Comparison of ENCODE assay signal across 8 mouse cellular contexts in genomic region chr10:77522021-77522731, GRCm38 (mm10). TPM values are rescaled to one million over a fixed set of nuclear protein-coding genes. Genes with fewer than 3 reads are reported as not detected.
DNase-seq lines count a peak whose midpoint lies in the region; ATAC-seq and TF ChIP-seq lines count a peak whose summit lies in the region.

No protein-coding gene starts in this region.

- H3K4me2 ChIP-seq in hindbrain, embryonic 13.5 days: peak overlapping the region; percentile 58

- WGBS in heart, embryonic 10.5 days: 16% methylated on average over 18 of the region's 18 CpGs
- WGBS in hindbrain, embryonic 13.5 days: 16% methylated on average over 18 of the region's 18 CpGs
- WGBS in thymus, adult 2 months: 4% methylated on average over 18 of the region's 18 CpGs

- TF ChIP-seq POLR2A in bone marrow macrophage, adult 2 months (IDR thresholded peaks at IDR 0.05; ENCODE audit: borderline replicate concordance, low read depth, low read length): no peak
- TF ChIP-seq POLR2A in thymus, adult 2 months (IDR thresholded peaks at IDR 0.05; ENCODE audit: control insufficient read depth, extremely low read depth, insufficient read depth, low read length, poor library complexity): no peak

- H3K4me3 ChIP-seq in heart, embryonic 10.5 days: peak overlapping the region; percentile 51
- H3K4me3 ChIP-seq in bone marrow macrophage, adult 2 months (ENCODE audit: insufficient read depth, low read length): peak overlapping the region; percentile 70
- H3K4me3 ChIP-seq in hindbrain, embryonic 13.5 days: peak overlapping the region; percentile 27
- H3K4me3 ChIP-seq in thymus, adult 2 months (ENCODE audit: control insufficient read depth, insufficient read depth, low read length): peak overlapping the region; percentile 33

- no peak for DNase-seq in heart, embryonic 10.5 days (ENCODE audit: low spot score)
- no peak for DNase-seq in heart, postnatal 10 days
- DNase-seq in mesoderm, embryonic 11.5 days (ENCODE audit: low read depth, low spot score): peak; percentile 6
- DNase-seq in thymus, adult 2 months: peak; percentile 89
- DNase-seq in ovary, adult 18-20 months (ENCODE audit: low spot score): no peak

- peak overlapping the region; percentile 53; the same call in 1 of the 2 replicates for H3K27ac ChIP-seq in heart, embryonic 10.5 days
- H3K27ac ChIP-seq in bone marrow macrophage, adult 2 months (ENCODE audit: insufficient read depth, low read depth, low read length): peak overlapping the region; percentile 58
- H3K27ac ChIP-seq in hindbrain, embryonic 13.5 days: no peak overlapping the region
- peak overlapping the region; percentile 91 for H3K27ac ChIP-seq in thymus, adult 2 months (ENCODE audit: control insufficient read depth, insufficient read depth, low read length)

- H3K9ac ChIP-seq in hindbrain, embryonic 13.5 days: peak overlapping the region; percentile 65

- intact Hi-C loops in heart, postnatal 10 days (cut with DNase I): no loop called here

- H3K9me3 ChIP-seq in heart, embryonic 10.5 days: no peaks in the 10 kb centered on the region
- H3K9me3 ChIP-seq in hindbrain, embryonic 13.5 days: no peaks in the 10 kb centered on the region

- H3K36me3 ChIP-seq in heart, embryonic 10.5 days: no peaks in the 10 kb centered on the region
- no peaks in the 10 kb centered on the region for H3K36me3 ChIP-seq in hindbrain, embryonic 13.5 days
- H3K36me3 ChIP-seq in thymus, adult 2 months (ENCODE audit: control insufficient read depth, insufficient read depth, low read length): no peaks in the 10 kb centered on the region

- H3K27me3 ChIP-seq in heart, embryonic 10.5 days (ENCODE audit: insufficient read depth, poor library complexity, severe bottlenecking): peaks cover 22% of the 10 kb centered on the region
- peaks cover 11% of the 10 kb centered on the region for H3K27me3 ChIP-seq in hindbrain, embryonic 13.5 days
- no peaks in the 10 kb centered on the region for H3K27me3 ChIP-seq in thymus, adult 2 months (ENCODE audit: control insufficient read depth, insufficient read depth, low read length)

- H3K4me1 ChIP-seq in heart, embryonic 10.5 days: peaks cover 16% of the 10 kb centered on the region
- peaks cover 24% of the 10 kb centered on the region for H3K4me1 ChIP-seq in bone marrow macrophage, adult 2 months (ENCODE audit: control insufficient read depth, insufficient read depth, low read length)
- peaks cover 9% of the 10 kb centered on the region for H3K4me1 ChIP-seq in hindbrain, embryonic 13.5 days (replicated peaks)
- H3K4me1 ChIP-seq in thymus, adult 2 months (replicated peaks; ENCODE audit: control insufficient read depth, insufficient read depth, low read length): peaks cover 31% of the 10 kb centered on the region

- TF ChIP-seq CTCF in bone marrow macrophage, adult 2 months (IDR thresholded peaks at IDR 0.05; ENCODE audit: low read depth, low read length): no peak
- no peak for TF ChIP-seq CTCF in thymus, adult 2 months (IDR thresholded peaks at IDR 0.05; ENCODE audit: borderline replicate concordance, control insufficient read depth, extremely low read depth, insufficient read depth, low read length, poor library complexity)

- no peak for ATAC-seq in hindbrain, embryonic 13.5 days (ENCODE audit: low FRiP score)
- ATAC-seq in megakaryocyte-erythroid progenitor cell, adult 5-6 weeks (replicated peaks; ENCODE audit: low FRiP score, low TSS enrichment, poor library complexity, severe bottlenecking): no peak

RNA-seq across cellular contexts. Expression of gene Fam207a, which starts 6.6 kb away (rescaled TPM):
- polyA plus RNA-seq in heart, embryonic 10.5 days (2016; fragmentation: Nextera tagmentation; extraction: Ambion mirVana): 30.7 and 45.6 TPM in 2 replicates
- 10 to 100 TPM; 11.7 to 12.0 TPM for total RNA-seq in heart, postnatal 10 days (2021)
- 18.8 and 22.8 TPM in 2 replicates for polyA plus RNA-seq in bone marrow macrophage, adult 2 months (2012; ENCODE audit: insufficient read depth, insufficient read length, missing spikeins)
- polyA plus RNA-seq in hindbrain, embryonic 13.5 days (2015; fragmentation: Nextera tagmentation; extraction: Ambion mirVana): 41.2 and 41.8 TPM in 2 replicates
- polyA plus RNA-seq in thymus, adult 2 months (2012; rRNA removed): 49.1 and 52.4 TPM in 2 replicates
- total RNA-seq in megakaryocyte-erythroid progenitor cell, adult 5-6 weeks (2014; fragmentation: Nextera tagmentation): 19.8 and 20.0 TPM in 2 replicates
- 28.5 and 30.5 TPM in 2 replicates for total RNA-seq in megakaryocyte-erythroid progenitor cell, adult 5-6 weeks (2017)

RNA-seq across cellular contexts. Expression of gene Itgb2, which starts 7.9 kb away (rescaled TPM):
- polyA plus RNA-seq in heart, embryonic 10.5 days (2016; fragmentation: Nextera tagmentation; extraction: Ambion mirVana): 2.4 and 3.6 TPM in 2 replicates
- 1 to 10 TPM; 3.3 to 4.4 TPM for total RNA-seq in heart, postnatal 10 days (2021)
- polyA plus RNA-seq in bone marrow macrophage, adult 2 months (2012; ENCODE audit: insufficient read depth, insufficient read length, missing spikeins): 386 and 401 TPM in 2 replicates
- 0.67 and 0.90 TPM in 2 replicates for polyA plus RNA-seq in hindbrain, embryonic 13.5 days (2015; fragmentation: Nextera tagmentation; extraction: Ambion mirVana)
- 304 and 334 TPM in 2 replicates for polyA plus RNA-seq in thymus, adult 2 months (2012; rRNA removed)
- 10.4 and 26.2 TPM in 2 replicates for total RNA-seq in megakaryocyte-erythroid progenitor cell, adult 5-6 weeks (2014; fragmentation: Nextera tagmentation)
- 13.2 and 14.2 TPM in 2 replicates for total RNA-seq in megakaryocyte-erythroid progenitor cell, adult 5-6 weeks (2017)

RNA-seq across cellular contexts. Expression of gene Pttg1ip, which starts 59.3 kb away (rescaled TPM):
- polyA plus RNA-seq in heart, embryonic 10.5 days (2016; fragmentation: Nextera tagmentation; extraction: Ambion mirVana): 94.9 and 97.0 TPM in 2 replicates
- 100 to 1,000 TPM; 134 to 148 TPM for total RNA-seq in heart, postnatal 10 days (2021)
- polyA plus RNA-seq in bone marrow macrophage, adult 2 months (2012; ENCODE audit: insufficient read depth, insufficient read length, missing spikeins): 98.5 and 102 TPM in 2 replicates
- polyA plus RNA-seq in hindbrain, embryonic 13.5 days (2015; fragmentation: Nextera tagmentation; extraction: Ambion mirVana): 69.0 and 71.9 TPM in 2 replicates
- polyA plus RNA-seq in thymus, adult 2 months (2012; rRNA removed): 103 and 129 TPM in 2 replicates
- 31.7 and 48.4 TPM in 2 replicates for total RNA-seq in megakaryocyte-erythroid progenitor cell, adult 5-6 weeks (2014; fragmentation: Nextera tagmentation)
- 36.3 and 37.6 TPM in 2 replicates for total RNA-seq in megakaryocyte-erythroid progenitor cell, adult 5-6 weeks (2017)

Comparison
In these comparisons a context has a peak if more than half of its experiments do, and no peak if none do; other contexts are left out.
1. DNase-seq: peak in mesoderm, embryonic 11.5 days (single experiment) and thymus, adult 2 months (single experiment); none in heart, embryonic 10.5 days (single experiment), heart, postnatal 10 days (0 of 2) and ovary, adult 18-20 months (single experiment).
2. RNA of gene Itgb2, which starts 7.9 kb away (polyA plus RNA-seq): 386 to 401 TPM in bone marrow macrophage, adult 2 months and 304 to 334 TPM in thymus, adult 2 months; 2.4 to 3.6 TPM in heart, embryonic 10.5 days and 0.67 to 0.90 TPM in hindbrain, embryonic 13.5 days; every median in the first group is over 10 times any median in the second.
3. Peak in every context shown above with its lines, with median percentiles within 50 percentile points of each other: H3K4me3 ChIP-seq.